Mouse (Mus musculus): Measurements from ENCODE around the gene Slc10a7. TPM values are rescaled to one million over a fixed set of nuclear protein-coding genes. Genes with fewer than 3 reads are reported as not detected.
"Not testable (repeated sequence)": the region's sequence is repeated elsewhere in the genome, so short reads cannot be mapped to it uniquely, and the experiment has no call there.

Gene Slc10a7
- polyA plus RNA-seq, 1 experiment from 2014 or later: 11.3 TPM

GRCm38 (mm10) chr8:78537795-78538194 is 28.6 kb downstream of the Slc10a7 start:
- no peaks in the 10 kb centered on the region for H3K4me1 ChIP-seq (ENCODE audit: control insufficient read depth, insufficient read depth, low read length)
- no peak overlapping the region for H3K27ac ChIP-seq (ENCODE audit: low read depth, low read length)
- H3K4me3 ChIP-seq (ENCODE audit: low read length): no peak overlapping the region
- no peak for ATAC-seq (ENCODE audit: low FRiP score, low TSS enrichment)
- H3K4me2 ChIP-seq (replicated peaks; ENCODE audit: low read depth, low read length): no peak overlapping the region
- 99% methylated on average over 3 of the region's 3 CpGs for WGBS
- H3K9me3 ChIP-seq (ENCODE audit: control insufficient read depth, low read length): no peaks in the 10 kb centered on the region
- H3K36me3 ChIP-seq (ENCODE audit: control insufficient read depth, insufficient read depth, low read length): peaks cover 12% of the 10 kb centered on the region
- H3K9ac ChIP-seq (ENCODE audit: low read depth, low read length): no peak overlapping the region
- no peaks in the 10 kb centered on the region for H3K27me3 ChIP-seq (ENCODE audit: control insufficient read depth, insufficient read depth, low read length)

DNA sequence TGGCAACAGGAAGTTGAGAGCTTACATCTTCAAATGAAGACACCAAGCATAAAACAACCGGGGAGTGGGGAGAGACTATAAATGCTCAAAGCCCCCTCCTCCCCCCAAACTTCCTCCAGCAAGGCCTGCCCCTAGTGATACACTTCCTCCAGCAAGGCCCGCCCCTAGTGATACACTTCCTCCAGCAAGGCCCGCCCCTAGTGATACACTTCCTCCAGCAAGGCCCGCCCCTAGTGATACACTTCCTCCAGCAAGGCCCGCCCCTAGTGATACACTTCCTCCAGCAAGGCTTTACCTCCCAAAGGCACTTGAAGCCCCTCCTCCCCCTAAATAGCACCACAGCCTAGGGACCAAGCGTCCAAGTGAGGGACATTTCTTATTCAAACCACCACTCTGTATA is 33.5 kb downstream of the Slc10a7 start:
- H3K9ac ChIP-seq (ENCODE audit: low read depth, low read length); H3K9me3 ChIP-seq (ENCODE audit: control insufficient read depth, low read length); H3K27ac ChIP-seq (ENCODE audit: low read depth, low read length); H3K27me3 ChIP-seq (ENCODE audit: control insufficient read depth, insufficient read depth, low read length); H3K4me1 ChIP-seq (ENCODE audit: control insufficient read depth, insufficient read depth, low read length); H3K4me3 ChIP-seq (ENCODE audit: low read length); ATAC-seq (ENCODE audit: low FRiP score, low TSS enrichment); H3K4me2 ChIP-seq (replicated peaks; ENCODE audit: low read depth, low read length): not testable (repeated sequence)
- H3K36me3 ChIP-seq (ENCODE audit: control insufficient read depth, insufficient read depth, low read length): peaks cover 12% of the 10 kb centered on the region
- WGBS: 78% methylated on average over 3 of the region's 6 CpGs

DNA sequence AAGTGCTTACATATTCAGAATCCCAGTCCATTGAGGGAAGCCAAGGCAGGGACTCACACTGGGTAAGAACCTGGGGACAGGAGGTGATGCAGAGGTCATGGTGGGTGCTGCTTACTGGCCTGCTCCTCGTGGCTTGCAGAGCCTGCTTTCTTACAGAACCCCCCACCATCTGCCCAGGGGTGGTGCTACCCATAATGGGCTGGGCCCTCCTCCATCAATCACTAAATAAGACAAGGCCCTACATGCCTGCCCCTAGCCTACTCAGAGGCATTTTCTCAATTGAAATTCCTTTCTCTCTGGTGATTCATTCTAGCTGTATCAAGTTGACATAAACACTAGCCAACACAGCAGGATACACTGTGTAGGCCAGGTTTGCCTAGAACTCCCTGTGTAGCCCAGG is 34.5 kb downstream of the Slc10a7 start:
- Histone ChIP-seq H3K36me3 (ENCODE audit: control insufficient read depth, insufficient read depth, low read length) (peaks cover 12% of the 10 kb centered on the region), H3K27me3 (ENCODE audit: control insufficient read depth, insufficient read depth, low read length) (no peaks in the 10 kb centered on the region)
- 45% methylated on average over 1 of the region's 1 CpGs for WGBS

DNA sequence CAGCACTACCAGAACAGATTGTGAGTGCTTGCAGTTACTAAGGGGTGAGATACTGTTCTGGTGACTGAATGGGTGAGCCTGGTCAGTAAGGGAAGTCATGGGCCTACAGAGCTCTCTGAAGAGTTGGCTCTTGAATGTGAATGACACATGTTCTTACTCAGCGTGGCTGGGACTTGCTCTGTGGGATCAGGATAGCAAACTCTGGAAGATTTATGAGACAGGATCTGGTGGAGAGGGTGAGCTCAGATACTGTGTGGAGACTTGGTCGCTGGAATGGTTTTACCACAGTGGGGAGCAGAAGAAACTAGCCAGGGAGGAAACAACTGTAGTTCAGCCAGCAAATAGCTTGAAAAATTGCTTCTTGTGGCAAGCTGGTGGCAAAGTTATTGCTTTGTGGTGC is 35.4 kb downstream of the Slc10a7 start:
- no peak for ATAC-seq (ENCODE audit: low FRiP score, low TSS enrichment)
- Histone ChIP-seq H3K27me3 (ENCODE audit: control insufficient read depth, insufficient read depth, low read length) (no peaks in the 10 kb centered on the region), H3K9ac (ENCODE audit: low read depth, low read length) (no peak overlapping the region), H3K9me3 (ENCODE audit: control insufficient read depth, low read length) (no peaks in the 10 kb centered on the region), H3K4me3 (ENCODE audit: low read length) (no peak overlapping the region), H3K27ac (ENCODE audit: low read depth, low read length) (no peak overlapping the region), H3K4me1 (ENCODE audit: control insufficient read depth, insufficient read depth, low read length) (no peaks in the 10 kb centered on the region), H3K4me2 (replicated peaks; ENCODE audit: low read depth, low read length) (no peak overlapping the region), H3K36me3 (ENCODE audit: control insufficient read depth, insufficient read depth, low read length) (peaks cover 12% of the 10 kb centered on the region)
- 28% methylated on average over 2 of the region's 2 CpGs for WGBS

More for the DNA sequence above, 34.5 kb downstream of the Slc10a7 start:
- no peaks in the 10 kb centered on the region for H3K4me1 ChIP-seq (ENCODE audit: control insufficient read depth, insufficient read depth, low read length)
- no peak; the same call in 1 of the 2 replicates for ATAC-seq (ENCODE audit: low FRiP score, low TSS enrichment)
- H3K9ac ChIP-seq (ENCODE audit: low read depth, low read length): no peak overlapping the region
- H3K9me3 ChIP-seq (ENCODE audit: control insufficient read depth, low read length): no peaks in the 10 kb centered on the region
- no peak overlapping the region for H3K27ac ChIP-seq (ENCODE audit: low read depth, low read length)
- no peak overlapping the region for H3K4me3 ChIP-seq (ENCODE audit: low read length)
- H3K4me2 ChIP-seq (replicated peaks; ENCODE audit: low read depth, low read length): no peak overlapping the region

GRCm38 (mm10) chr8:78545153-78545817 is 36.1 kb downstream of the Slc10a7 start:
- not testable (repeated sequence) for H3K27me3 ChIP-seq (ENCODE audit: control insufficient read depth, insufficient read depth, low read length); H3K4me2 ChIP-seq (replicated peaks; ENCODE audit: low read depth, low read length); H3K4me3 ChIP-seq (ENCODE audit: low read length); H3K36me3 ChIP-seq (ENCODE audit: control insufficient read depth, insufficient read depth, low read length); ATAC-seq (ENCODE audit: low FRiP score, low TSS enrichment); H3K4me1 ChIP-seq (ENCODE audit: control insufficient read depth, insufficient read depth, low read length); H3K9me3 ChIP-seq (ENCODE audit: control insufficient read depth, low read length); H3K9ac ChIP-seq (ENCODE audit: low read depth, low read length); H3K27ac ChIP-seq (ENCODE audit: low read depth, low read length)
- WGBS: 41% methylated on average over 7 of the region's 14 CpGs

DNA sequence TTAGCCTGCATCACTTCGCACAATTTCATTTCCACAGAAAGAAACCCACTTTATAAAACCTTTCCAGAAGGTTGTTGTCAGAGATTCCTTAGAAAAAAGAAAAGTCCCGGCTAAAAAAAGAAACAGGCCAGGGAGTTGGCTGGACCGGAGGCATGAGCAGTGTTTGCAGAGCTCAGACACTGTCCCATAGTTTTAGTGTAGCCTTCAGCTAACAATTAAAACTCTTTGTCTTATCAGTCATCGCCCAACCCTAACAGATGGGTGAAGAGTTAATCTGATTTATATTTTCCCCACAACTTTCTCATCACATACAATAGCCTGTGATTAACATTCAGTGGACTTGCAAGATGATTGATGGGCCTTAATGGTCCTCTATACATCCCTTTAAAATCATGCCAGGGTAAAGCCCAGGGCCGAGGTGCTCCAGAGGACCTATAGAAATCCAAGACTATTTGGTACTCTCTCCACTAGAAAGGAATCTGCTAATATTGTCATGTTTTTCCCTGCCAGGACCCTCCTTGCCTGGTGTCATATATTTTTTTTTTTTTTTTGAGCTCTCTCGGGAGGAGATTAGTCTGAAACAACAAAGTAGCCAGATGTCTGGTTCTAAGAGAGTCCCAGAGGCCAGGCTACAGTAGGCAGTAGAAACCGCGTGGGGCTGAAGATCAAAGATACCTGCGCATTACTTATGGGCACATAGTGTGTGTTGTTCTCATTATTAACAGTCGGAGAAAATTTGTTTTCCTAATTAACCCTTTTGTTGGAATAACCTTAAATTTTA is 41.0 kb downstream of the Slc10a7 start:
- Histone ChIP-seq H3K4me2 (replicated peaks; ENCODE audit: low read depth, low read length) (no peak overlapping the region), H3K4me3 (ENCODE audit: low read length) (no peak overlapping the region), H3K9me3 (ENCODE audit: control insufficient read depth, low read length) (no peaks in the 10 kb centered on the region), H3K36me3 (ENCODE audit: control insufficient read depth, insufficient read depth, low read length) (no peaks in the 10 kb centered on the region), H3K4me1 (ENCODE audit: control insufficient read depth, insufficient read depth, low read length) (0 out of 2 replicates have a peak, but pooled peaks cover 4% of the 10 kb centered on the region), H3K27me3 (ENCODE audit: control insufficient read depth, insufficient read depth, low read length) (no peaks in the 10 kb centered on the region), H3K27ac (ENCODE audit: low read depth, low read length) (no peak overlapping the region), H3K9ac (ENCODE audit: low read depth, low read length) (no peak overlapping the region)
- no peak for ATAC-seq (ENCODE audit: low FRiP score, low TSS enrichment)
- 45% methylated on average over 10 of the region's 10 CpGs for WGBS

- Histone ChIP-seq H3K4me1 (ENCODE audit: control insufficient read depth, insufficient read depth, low read length) (0 out of 2 replicates have a peak, but pooled peaks cover 4% of the 10 kb centered on the region), H3K4me3 (ENCODE audit: low read length) (no peak overlapping the region), H3K9ac (ENCODE audit: low read depth, low read length) (no peak overlapping the region), H3K27me3 (ENCODE audit: control insufficient read depth, insufficient read depth, low read length) (no peaks in the 10 kb centered on the region), H3K36me3 (ENCODE audit: control insufficient read depth, insufficient read depth, low read length) (no peaks in the 10 kb centered on the region), H3K4me2 (replicated peaks; ENCODE audit: low read depth, low read length) (no peak overlapping the region), H3K27ac (ENCODE audit: low read depth, low read length) (no peak overlapping the region), H3K9me3 (ENCODE audit: control insufficient read depth, low read length) (no peaks in the 10 kb centered on the region)
- 49% methylated on average over 2 of the region's 2 CpGs for WGBS
- ATAC-seq (ENCODE audit: low FRiP score, low TSS enrichment): no peak
Measured at GRCm38 (mm10) chr8:78550752-78551134, 41.6 kb downstream of the Slc10a7 start.

- Histone ChIP-seq H3K27ac (ENCODE audit: low read depth, low read length) (no peak overlapping the region), H3K9me3 (ENCODE audit: control insufficient read depth, low read length) (no peaks in the 10 kb centered on the region), H3K4me3 (ENCODE audit: low read length) (no peak overlapping the region), H3K27me3 (ENCODE audit: control insufficient read depth, insufficient read depth, low read length) (no peaks in the 10 kb centered on the region), H3K9ac (ENCODE audit: low read depth, low read length) (no peak overlapping the region), H3K4me2 (replicated peaks; ENCODE audit: low read depth, low read length) (no peak overlapping the region), H3K36me3 (ENCODE audit: control insufficient read depth, insufficient read depth, low read length) (no peaks in the 10 kb centered on the region), H3K4me1 (ENCODE audit: control insufficient read depth, insufficient read depth, low read length) (no peaks in the 10 kb centered on the region)
- ATAC-seq (ENCODE audit: low FRiP score, low TSS enrichment): no peak
- 86% methylated on average over 4 of the region's 4 CpGs for WGBS
Measured at GRCm38 (mm10) chr8:78555817-78556216, 46.7 kb downstream of the Slc10a7 start.

GRCm38 (mm10) chr8:78556773-78557434 is 47.8 kb downstream of the Slc10a7 start:
- H3K4me1 ChIP-seq (ENCODE audit: control insufficient read depth, insufficient read depth, low read length): no peaks in the 10 kb centered on the region
- no peaks in the 10 kb centered on the region for H3K36me3 ChIP-seq (ENCODE audit: control insufficient read depth, insufficient read depth, low read length)
- H3K27me3 ChIP-seq (ENCODE audit: control insufficient read depth, insufficient read depth, low read length): no peaks in the 10 kb centered on the region
- H3K4me2 ChIP-seq (replicated peaks; ENCODE audit: low read depth, low read length): no peak overlapping the region
- H3K27ac ChIP-seq (ENCODE audit: low read depth, low read length): no peak overlapping the region
- ATAC-seq (ENCODE audit: low FRiP score, low TSS enrichment): peak; percentile 57; the same call in 1 of the 2 replicates
- H3K4me3 ChIP-seq (ENCODE audit: low read length): no peak overlapping the region
- WGBS: 57% methylated on average over 11 of the region's 11 CpGs
- H3K9ac ChIP-seq (ENCODE audit: low read depth, low read length): no peak overlapping the region
- H3K9me3 ChIP-seq (ENCODE audit: control insufficient read depth, low read length): 0 out of 2 replicates have a peak, but pooled peaks cover 3% of the 10 kb centered on the region
